Mouse (Mus musculus): Measurements from ENCODE around the gene Cfap157.

- TF ChIP-seq CTCF (IDR thresholded peaks at IDR 0.05; ENCODE audit: low read depth), result no peak
- no peak for TF ChIP-seq EP300 (IDR thresholded peaks at IDR 0.05; ENCODE audit: low read depth)
Observed at GRCm38 (mm10) chr2:32811959-32812358, 27.7 kb upstream of the Cfap157 start.

All from liver, postnatal 0 days (tissue).